In the genomic region with DNA sequence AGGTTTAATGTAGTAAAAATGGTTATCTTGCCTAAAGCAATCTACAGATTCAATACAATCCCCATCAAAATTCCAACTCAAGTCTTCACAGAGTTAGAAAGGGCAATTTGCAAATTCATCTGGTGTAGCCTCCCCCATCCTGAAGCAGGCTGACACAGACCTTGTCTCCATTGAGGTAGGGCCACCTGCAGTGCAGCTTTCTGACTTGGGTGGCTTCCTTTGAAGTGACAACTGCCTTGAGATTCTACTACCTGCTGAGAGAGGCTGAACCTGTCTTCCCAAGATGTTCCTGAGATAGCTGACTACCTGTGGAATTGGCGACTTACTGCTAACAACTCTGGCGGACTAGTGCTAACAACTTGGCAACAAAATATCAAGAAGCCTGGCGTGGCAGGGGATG, we compare ENCODE assay signal across 16 mouse cellular contexts.
"Had no signal": no experiment of that assay in that cellular context is flagged by ENCODE, and none has a peak within 500 bp of the region (broad histone marks: within the 10 kb centered on the region; RNA-seq: fewer than 3 reads in every experiment).

No protein-coding gene starts in this region.

- DNase-seq: heart, postnatal 10 days; heart, postnatal 14 days; heart, postnatal 36 days; heart, postnatal 4 days; kidney, adult 11 months; kidney, adult 18-20 months; kidney, adult 2 months; kidney, adult 8-10 months; kidney, adult 9 months; kidney, postnatal 10 days; kidney, postnatal 14 days; kidney, postnatal 25 days; kidney, postnatal 36 days; kidney, postnatal 4 days; layer of hippocampus, adult 9-11 months; layer of hippocampus, postnatal 36 days had no signal
